Mouse (Mus musculus): ENCODE results near the gene Nkiras1. TPM values are rescaled to one million over a fixed set of nuclear protein-coding genes. Genes with fewer than 3 reads are reported as not detected.
A peak's percentile ranks its signal among the peaks of the same experiment; 100 is the strongest.
"Not testable (repeated sequence)": the region's sequence is repeated elsewhere in the genome, so short reads cannot be mapped to it uniquely, and the experiment has no call there.

Nkiras1 gene
- polyA plus RNA-seq, 1 experiment from 2014 or later, result 19.3 TPM

DNA sequence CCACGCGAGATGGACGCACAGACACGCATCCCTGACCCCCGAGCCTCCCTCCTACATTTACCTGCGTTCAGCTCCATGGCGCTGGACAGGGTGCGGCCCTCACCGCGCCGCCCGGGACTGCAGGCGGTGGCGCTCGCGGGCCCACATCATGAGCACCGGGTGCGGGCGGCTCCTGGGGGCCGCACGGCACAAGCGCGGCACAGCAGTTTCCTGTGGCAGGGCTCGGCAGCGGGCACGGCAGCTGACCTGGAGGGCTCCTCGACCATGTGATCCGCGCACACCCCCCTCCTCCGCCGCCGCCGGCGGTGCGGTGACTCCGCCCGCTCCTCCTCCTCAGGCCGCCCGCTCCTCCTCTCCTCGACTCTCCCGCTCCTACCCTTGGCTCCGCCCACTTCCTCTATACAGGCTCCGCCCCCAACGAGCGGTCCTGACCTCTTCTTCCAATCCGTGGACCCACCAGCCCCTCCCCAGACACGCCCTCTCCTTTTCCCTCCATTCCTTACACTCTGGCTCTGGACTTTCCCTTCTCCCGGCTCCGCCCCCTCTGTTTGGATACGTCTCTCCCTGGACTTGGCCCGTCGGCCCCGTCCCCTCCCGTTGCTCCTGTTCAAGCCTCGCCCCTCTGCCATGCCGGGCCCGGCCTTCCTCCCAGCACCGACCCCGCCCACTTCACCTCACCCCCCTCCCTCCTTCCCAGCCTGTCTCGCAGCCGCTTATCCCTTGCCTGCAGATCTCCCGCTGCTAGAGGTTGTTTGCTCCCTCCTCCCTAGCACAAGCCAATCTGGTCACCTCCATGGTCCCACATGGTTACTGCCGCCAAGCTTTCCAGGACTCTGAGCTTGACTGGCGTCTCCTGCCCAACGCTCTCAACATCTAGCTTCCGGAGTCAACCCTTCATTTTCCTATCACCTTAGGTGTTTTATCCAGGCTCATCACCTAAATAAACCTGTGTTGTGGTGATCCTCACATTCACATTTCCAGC lies 31.9 kb upstream of the Nkiras1 start, which contains the start of gene Nr1d2:
Gene Nr1d2 (minus strand): TSS at position 378 of the 982 bp plus-strand sequence.
- Histone ChIP-seq H3K9ac (peak within 1 kb of the TSS; percentile 63), H3K27me3 (no peaks in the 10 kb centered on the region), H3K4me1 (0 out of 2 replicates have a peak, but pooled peaks cover 2% of the 10 kb centered on the region), H3K9me3 (no peaks in the 10 kb centered on the region), H3K27ac (peak within 1 kb of the TSS; percentile 78), H3K4me3 (replicated peaks) (peak within 1 kb of the TSS; percentile 67), H3K4me2 (peak within 1 kb of the TSS; percentile 77), H3K36me3 (replicated peaks) (no peaks in the 10 kb centered on the region)
- peak; percentile 94 for ATAC-seq (ENCODE audit: low FRiP score)
- WGBS, result 1% methylated on average over 54 of the region's 66 CpGs

- H3K9ac ChIP-seq, result no peak overlapping the region
- H3K4me2 ChIP-seq, result no peak overlapping the region
- no peaks in the 10 kb centered on the region for H3K9me3 ChIP-seq
- no peak for ATAC-seq (ENCODE audit: low FRiP score)
- H3K36me3 ChIP-seq (replicated peaks), result no peaks in the 10 kb centered on the region
- 0 out of 2 replicates have a peak, but pooled peaks cover 2% of the 10 kb centered on the region for H3K4me1 ChIP-seq
- no peaks in the 10 kb centered on the region for H3K27me3 ChIP-seq
- H3K4me3 ChIP-seq (replicated peaks), result no peak overlapping the region
- H3K27ac ChIP-seq, result no peak overlapping the region
- WGBS, result 73% methylated on average over 7 of the region's 7 CpGs
Observed at GRCm38 (mm10) chr14:18240132-18240531, 30.8 kb upstream of the Nkiras1 start.

DNA sequence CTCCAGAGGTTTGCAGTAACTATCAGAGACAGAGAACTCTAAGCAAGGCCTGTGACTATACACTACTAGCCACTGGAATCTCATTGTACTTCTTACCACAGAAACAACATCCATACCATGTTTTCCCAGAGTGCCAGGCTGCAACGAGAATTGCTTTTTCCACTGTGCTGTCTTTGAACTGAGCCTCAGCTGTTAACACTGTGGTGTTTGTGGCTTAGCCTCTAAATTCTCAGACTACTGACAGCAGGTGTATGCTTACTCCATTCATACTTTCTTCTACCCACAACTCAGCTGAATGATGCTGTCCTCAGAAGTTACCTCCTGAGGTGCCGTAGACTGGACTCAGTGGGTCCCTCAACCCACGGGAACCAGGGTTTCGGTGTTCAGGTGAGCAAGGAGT lies 29.1 kb upstream of the Nkiras1 start:
- H3K4me3 ChIP-seq (replicated peaks), result no peak overlapping the region
- H3K4me2 ChIP-seq, result no peak overlapping the region
- H3K27ac ChIP-seq, result no peak overlapping the region
- no peaks in the 10 kb centered on the region for H3K36me3 ChIP-seq (replicated peaks)
- no peaks in the 10 kb centered on the region for H3K27me3 ChIP-seq
- H3K9ac ChIP-seq, result no peak overlapping the region
- H3K4me1 ChIP-seq, result 0 out of 2 replicates have a peak, but pooled peaks cover 2% of the 10 kb centered on the region
- WGBS, result 93% methylated on average over 4 of the region's 4 CpGs
- H3K9me3 ChIP-seq, result no peaks in the 10 kb centered on the region
- no peak for ATAC-seq (ENCODE audit: low FRiP score)

- Histone ChIP-seq H3K27ac (no peak overlapping the region), H3K4me3 (replicated peaks) (no peak overlapping the region), H3K9ac (no peak overlapping the region), H3K27me3 (no peaks in the 10 kb centered on the region), H3K4me1 (0 out of 2 replicates have a peak, but pooled peaks cover 1% of the 10 kb centered on the region), H3K4me2 (no peak overlapping the region), H3K36me3 (replicated peaks) (no peaks in the 10 kb centered on the region), H3K9me3 (no peaks in the 10 kb centered on the region)
- no peak for ATAC-seq (ENCODE audit: low FRiP score)
- WGBS, result 88% methylated on average over 21 of the region's 21 CpGs
Observed at GRCm38 (mm10) chr14:18242638-18243130, 28.3 kb upstream of the Nkiras1 start.

- Histone ChIP-seq H3K9me3 (0 out of 2 replicates have a peak, but pooled peaks cover 2% of the 10 kb centered on the region), H3K4me1 (peaks cover 8% of the 10 kb centered on the region; the same call in 1 of the 2 replicates), H3K4me3 (replicated peaks) (no peak overlapping the region), H3K9ac (no peak overlapping the region), H3K36me3 (replicated peaks) (peaks cover 2% of the 10 kb centered on the region; the same call in 1 of the 2 replicates), H3K27ac (no peak overlapping the region), H3K4me2 (no peak overlapping the region), H3K27me3 (no peaks in the 10 kb centered on the region)
- no peak for ATAC-seq (ENCODE audit: low FRiP score)
- WGBS, result 85% methylated on average over 3 of the region's 3 CpGs
Observed at GRCm38 (mm10) chr14:18261203-18261602, 9.7 kb upstream of the Nkiras1 start.

DNA sequence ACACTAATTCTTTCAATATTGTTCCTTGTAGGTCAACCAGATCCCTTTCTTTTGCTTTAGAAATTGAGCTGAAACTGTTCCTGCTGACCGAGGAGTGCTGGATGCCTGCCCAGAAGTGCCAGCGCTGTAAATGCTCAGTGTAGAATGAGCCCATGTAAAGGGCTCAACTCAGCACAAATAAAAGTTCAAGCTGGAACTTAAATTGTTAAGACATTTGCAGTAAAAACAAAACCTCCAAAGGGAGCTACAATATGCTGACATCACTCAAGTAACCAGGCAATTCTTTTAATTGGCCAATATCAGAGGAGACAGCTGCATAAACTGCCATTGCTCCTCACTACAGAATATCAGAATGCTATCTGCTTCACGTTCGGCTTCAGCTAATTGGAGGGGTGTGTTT lies 7.5 kb upstream of the Nkiras1 start:
- 37% methylated on average over 4 of the region's 4 CpGs for WGBS
- ATAC-seq (ENCODE audit: low FRiP score), result peak; percentile 85

GRCm38 (mm10) chr14:18269947-18270528 lies 898 bp upstream of the Nkiras1 start:
- not testable (repeated sequence) for ATAC-seq (ENCODE audit: low FRiP score); H3K27me3 ChIP-seq; H3K9me3 ChIP-seq
- Histone ChIP-seq H3K36me3 (replicated peaks) (peaks cover 24% of the 10 kb centered on the region), H3K4me1 (peaks cover 18% of the 10 kb centered on the region), H3K4me3 (replicated peaks) (peak overlapping the region; percentile 78), H3K9ac (peak overlapping the region; percentile 97), H3K27ac (peak overlapping the region; percentile 70), H3K4me2 (peak overlapping the region; percentile 72)
- WGBS, result 2% methylated on average over 24 of the region's 24 CpGs

More for the DNA sequence above, 7.5 kb upstream of the Nkiras1 start:
- Histone ChIP-seq H3K27ac (peak overlapping the region; percentile 65; the same call in 1 of the 2 replicates), H3K4me3 (replicated peaks) (no peak overlapping the region), H3K27me3 (no peaks in the 10 kb centered on the region), H3K9ac (no peak overlapping the region), H3K9me3 (0 out of 2 replicates have a peak, but pooled peaks cover 2% of the 10 kb centered on the region), H3K4me2 (no peak overlapping the region), H3K4me1 (peaks cover 11% of the 10 kb centered on the region), H3K36me3 (replicated peaks) (peaks cover 20% of the 10 kb centered on the region)

- peak overlapping the region; percentile 60 for H3K4me2 ChIP-seq
- no peak for ATAC-seq (ENCODE audit: low FRiP score)
- H3K36me3 ChIP-seq (replicated peaks), result peaks cover 20% of the 10 kb centered on the region
- peaks cover 18% of the 10 kb centered on the region for H3K4me1 ChIP-seq
- WGBS, result 15% methylated on average over 6 of the region's 7 CpGs
- no peaks in the 10 kb centered on the region for H3K9me3 ChIP-seq
- no peak overlapping the region for H3K27ac ChIP-seq
- peak overlapping the region; percentile 71 for H3K9ac ChIP-seq
- H3K4me3 ChIP-seq (replicated peaks), result peak overlapping the region; percentile 78
- H3K27me3 ChIP-seq, result no peaks in the 10 kb centered on the region
Observed at GRCm38 (mm10) chr14:18271666-18272065, 730 bp downstream of the Nkiras1 start.

- Histone ChIP-seq H3K9ac (no peak overlapping the region), H3K36me3 (replicated peaks) (peaks cover 24% of the 10 kb centered on the region), H3K27ac (no peak overlapping the region), H3K9me3 (no peaks in the 10 kb centered on the region), H3K4me3 (replicated peaks) (no peak overlapping the region), H3K4me2 (no peak overlapping the region), H3K27me3 (no peaks in the 10 kb centered on the region), H3K4me1 (peaks cover 10% of the 10 kb centered on the region)
- no peak for ATAC-seq (ENCODE audit: low FRiP score)
- WGBS, result 83% methylated on average over 1 of the region's 1 CpGs
Observed at GRCm38 (mm10) chr14:18274526-18274925, 3.6 kb downstream of the Nkiras1 start.

- 87% methylated on average over 5 of the region's 5 CpGs for WGBS
- Histone ChIP-seq H3K27ac (no peak overlapping the region), H3K4me3 (replicated peaks) (no peak overlapping the region), H3K4me1 (no peaks in the 10 kb centered on the region), H3K9ac (no peak overlapping the region), H3K4me2 (no peak overlapping the region), H3K27me3 (no peaks in the 10 kb centered on the region), H3K9me3 (no peaks in the 10 kb centered on the region), H3K36me3 (replicated peaks) (peaks cover 40% of the 10 kb centered on the region)
- no peak for ATAC-seq (ENCODE audit: low FRiP score)
Observed at GRCm38 (mm10) chr14:18280375-18280774, 9.4 kb downstream of the Nkiras1 start.

DNA sequence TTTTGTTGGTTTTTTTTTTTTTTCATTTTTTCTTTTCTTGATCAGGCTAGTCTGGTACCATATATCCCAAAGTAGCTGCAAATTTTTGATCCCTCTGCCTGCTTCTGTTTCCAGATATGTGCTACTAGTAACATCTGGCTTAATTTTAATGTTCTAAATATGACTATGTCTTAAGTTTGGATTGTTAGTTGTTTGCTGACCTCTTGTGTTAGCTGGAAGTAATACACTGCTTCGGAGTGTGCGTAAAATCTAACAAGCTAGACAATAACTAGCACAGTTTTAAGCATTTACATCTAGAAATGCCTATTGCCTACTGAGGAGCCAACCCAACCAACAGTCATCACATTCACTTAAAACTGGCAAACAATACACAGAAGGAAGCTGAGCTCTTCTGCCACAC lies 13.6 kb downstream of the Nkiras1 start:
- no peak for ATAC-seq (ENCODE audit: low FRiP score)
- 85% methylated on average over 2 of the region's 2 CpGs for WGBS
- H3K27me3 ChIP-seq, result no peaks in the 10 kb centered on the region
- no peak overlapping the region for H3K27ac ChIP-seq
- H3K4me2 ChIP-seq, result no peak overlapping the region
- no peaks in the 10 kb centered on the region for H3K9me3 ChIP-seq
- H3K4me3 ChIP-seq (replicated peaks), result no peak overlapping the region
- no peak overlapping the region for H3K9ac ChIP-seq
- H3K36me3 ChIP-seq (replicated peaks), result peaks cover 16% of the 10 kb centered on the region
- no peaks in the 10 kb centered on the region for H3K4me1 ChIP-seq

DNA sequence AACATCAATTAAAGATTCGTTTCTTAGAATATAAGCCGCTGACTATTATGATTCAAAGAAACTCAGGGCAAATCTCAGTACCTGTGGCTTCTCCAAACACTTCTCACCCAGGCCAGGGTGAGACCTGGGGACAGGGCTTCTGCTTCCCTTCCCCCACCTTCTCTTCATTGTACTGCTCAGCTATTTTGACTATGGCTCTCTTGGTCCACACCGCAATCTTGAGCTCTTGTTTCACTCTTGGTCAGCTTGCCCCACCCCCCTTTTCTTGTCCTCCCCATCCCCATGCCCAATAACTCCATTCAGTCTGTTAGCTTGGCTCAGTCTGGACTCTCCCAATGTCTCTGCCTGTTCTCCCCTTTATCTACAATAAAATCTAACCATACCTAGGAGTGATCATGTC lies 14.5 kb downstream of the Nkiras1 start:
- no peak overlapping the region for H3K4me3 ChIP-seq (replicated peaks)
- no peak for ATAC-seq (ENCODE audit: low FRiP score)
- 84% methylated on average over 3 of the region's 3 CpGs for WGBS
- no peaks in the 10 kb centered on the region for H3K4me1 ChIP-seq
- H3K27me3 ChIP-seq, result no peaks in the 10 kb centered on the region
- H3K9me3 ChIP-seq, result no peaks in the 10 kb centered on the region
- H3K27ac ChIP-seq, result no peak overlapping the region
- H3K9ac ChIP-seq, result no peak overlapping the region
- peaks cover 11% of the 10 kb centered on the region; the same call in 1 of the 2 replicates for H3K36me3 ChIP-seq (replicated peaks)
- no peak overlapping the region for H3K4me2 ChIP-seq
